Mouse (Mus musculus): ENCODE data around the gene Gdpd3.

DNA sequence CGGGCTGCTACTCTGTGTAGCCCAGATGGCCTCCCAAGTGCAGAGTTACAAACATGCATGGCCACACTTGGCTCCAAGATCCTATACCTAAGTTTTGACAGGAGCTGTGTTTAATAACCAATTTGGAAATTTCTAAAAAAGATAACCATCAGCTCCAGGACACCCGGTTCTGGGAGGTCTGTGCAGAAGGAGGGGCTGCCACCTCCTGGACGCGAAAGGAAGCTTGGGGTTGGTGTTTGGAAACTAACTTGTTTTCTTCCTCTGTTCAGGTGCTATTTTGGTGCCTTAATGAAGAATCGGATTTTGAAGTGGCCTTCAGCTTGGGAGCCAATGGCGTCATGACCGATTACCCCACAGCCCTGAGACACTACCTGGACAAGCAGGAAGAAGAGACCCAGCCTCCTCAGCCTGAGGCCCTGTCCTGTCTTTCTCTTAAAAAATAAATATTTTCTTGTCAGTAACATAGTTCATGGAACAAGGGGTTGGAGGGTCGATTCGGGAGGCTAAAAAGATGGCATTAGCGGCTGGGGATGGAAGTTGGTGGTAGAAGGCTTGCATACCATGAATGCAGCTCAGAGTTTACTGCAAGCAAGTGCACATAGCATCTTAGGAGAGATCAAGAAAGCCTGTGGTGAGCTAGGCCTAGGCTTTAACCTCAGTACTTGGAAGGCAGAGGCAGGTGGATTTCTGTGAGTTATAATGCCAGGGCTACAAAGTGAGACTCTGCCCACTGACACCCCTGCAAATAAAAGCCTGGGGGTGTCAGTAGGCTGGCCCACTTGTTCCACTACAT is 9.2 kb downstream of the Gdpd3 start:
- no peak for TF ChIP-seq USF1 (IDR thresholded peaks at IDR 0.05; ENCODE audit: low read depth, low read length)
- TF ChIP-seq USF2 (conservative IDR thresholded peaks at IDR 0.05; ENCODE audit: low read depth, low read length), result no peak
- no peak for TF ChIP-seq POLR2A (IDR thresholded peaks at IDR 0.05; ENCODE audit: low read depth, low read length)
- no peak for TF ChIP-seq JUN (IDR thresholded peaks at IDR 0.05; ENCODE audit: insufficient read depth, low read depth, low read length)
- peak in 1 of 2 experiments; percentile 55; a peak in 2 of 4 replicates for TF ChIP-seq CTCF (conservative IDR thresholded peaks at IDR 0.05 in 1 of 2, IDR thresholded peaks at IDR 0.05 in 1 of 2; ENCODE audit: low read depth in 2 of 2, low read length in 2 of 2)
- no peak for TF ChIP-seq E2F4 (IDR thresholded peaks at IDR 0.05; ENCODE audit: insufficient replicate concordance, low read depth, low read length)
- no peak for TF ChIP-seq ZMIZ1 (IDR thresholded peaks at IDR 0.05; ENCODE audit: low read depth, low read length)
- TF ChIP-seq ZC3H11A (IDR thresholded peaks at IDR 0.05; ENCODE audit: low read depth, low read length), result no peak
- no peak for TF ChIP-seq MEF2A (IDR thresholded peaks at IDR 0.05; ENCODE audit: borderline replicate concordance, low read depth, low read length)

Data from CH12.LX (cell line).